Mouse (Mus musculus) neutrophil, adult 5-6 weeks (primary cell): Measurements from ENCODE around the gene Olfr90. TPM values are rescaled to one million over a fixed set of nuclear protein-coding genes. Genes with fewer than 3 reads are reported as not detected.

ENCODE experiments used
- ATAC-seq: fragments of 151-379, 151-347 bp; 2 replicates; pipeline ENCODE4 v1.8.0; 2017; ENCODE audit warnings: mild to moderate bottlenecking, moderate TSS enrichment; ENCODE audit not compliant: insufficient number of reproducible peaks, poor library complexity, low FRiP score, severe bottlenecking; ENCODE audit errors: extremely low read depth
- total RNA-seq: library from RNA; stranded (forward); fragments of 200-1000 nt; gene quantifications from 2 replicates; pipeline ENCODE4 v1.2.3, GENCODE M21; 2017

Olfr90 gene
- total RNA-seq, 1 experiment from 2014 or later: not detected

DNA sequence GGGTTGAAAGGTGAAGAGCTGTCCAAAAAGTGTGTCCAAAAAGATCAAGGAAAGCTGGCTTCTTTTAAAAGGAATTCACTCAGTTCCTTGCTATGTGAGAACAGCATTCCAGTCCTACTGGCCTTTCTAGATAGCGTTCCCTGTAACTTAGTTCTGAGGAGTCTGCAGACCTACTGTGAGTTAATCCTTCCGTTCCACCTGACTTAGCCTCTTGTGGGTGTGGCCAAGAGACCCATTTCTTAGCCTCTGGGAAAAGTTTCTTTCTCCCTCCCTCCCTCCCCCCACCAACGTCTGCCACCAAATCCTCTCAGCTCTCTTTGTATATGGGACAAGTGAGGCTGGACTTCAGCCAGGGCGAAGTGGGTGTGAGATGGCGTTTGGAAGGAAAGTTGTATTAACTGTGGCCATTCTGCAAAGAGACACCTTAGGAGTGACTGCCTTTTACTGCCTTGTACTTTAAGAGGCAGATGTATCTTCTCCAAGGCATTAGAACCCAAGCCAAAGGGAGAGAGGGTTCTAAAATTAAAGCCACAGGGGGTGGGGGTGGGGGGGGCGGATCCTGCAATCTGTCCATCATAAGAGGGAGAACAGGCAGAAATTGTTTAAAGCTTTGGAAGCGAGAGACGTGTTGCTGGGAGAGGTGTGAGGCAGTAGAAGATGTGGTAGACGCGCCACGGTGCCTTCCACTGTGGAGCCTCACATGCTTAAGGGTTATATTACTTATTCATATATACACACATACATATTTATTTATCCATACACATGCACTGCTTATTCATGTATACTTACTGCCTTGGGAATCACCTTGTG, 24.4 kb downstream of the Olfr90 start:
- ATAC-seq: no peak

DNA sequence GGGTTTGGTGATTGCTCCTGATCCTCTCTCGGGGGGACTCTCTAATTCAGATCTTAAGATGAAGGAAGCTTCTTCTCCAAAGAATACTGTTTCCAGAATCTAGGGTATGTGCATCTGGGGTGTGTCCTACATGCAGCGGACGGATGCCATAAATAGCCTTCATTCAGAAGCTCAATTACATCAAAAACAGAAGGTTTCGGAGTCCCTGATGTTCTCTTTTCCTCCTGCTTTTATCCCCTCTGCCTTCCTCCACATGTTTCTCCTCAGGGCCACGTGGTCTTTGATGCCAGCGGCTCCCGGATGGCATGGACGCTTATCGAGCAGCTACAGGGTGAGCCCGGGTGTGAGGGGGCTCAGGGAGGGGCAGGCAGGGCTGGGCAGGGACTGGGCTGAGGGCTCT, 25.2 kb downstream of the Olfr90 start:
- ATAC-seq: no peak

DNA sequence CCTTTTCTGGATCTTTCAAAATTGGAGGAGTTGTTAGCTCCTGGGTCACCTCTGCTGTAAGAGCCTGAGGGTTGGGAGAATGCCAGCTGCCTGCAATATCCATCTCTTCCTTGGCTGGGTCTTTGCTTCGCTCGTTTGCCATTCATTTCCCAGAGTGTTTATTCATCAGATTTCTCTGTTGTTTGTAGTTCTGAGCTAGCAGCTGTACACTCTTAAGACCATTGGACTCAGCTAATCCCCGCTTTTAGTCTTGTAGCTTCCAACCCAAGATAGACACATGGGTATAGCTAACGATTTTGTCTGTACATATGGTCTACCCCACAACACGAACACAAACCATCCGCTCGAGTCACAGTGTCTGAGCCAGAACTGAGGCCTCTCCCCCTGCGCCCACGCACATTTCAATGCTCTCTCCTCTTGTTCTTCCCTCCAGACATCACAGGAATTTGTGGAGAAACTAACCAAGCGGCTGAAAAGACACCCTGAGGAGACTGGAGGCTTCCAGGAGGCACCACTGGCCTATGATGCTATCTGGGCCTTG, 26.1 kb downstream of the Olfr90 start:
- no peak for ATAC-seq

DNA sequence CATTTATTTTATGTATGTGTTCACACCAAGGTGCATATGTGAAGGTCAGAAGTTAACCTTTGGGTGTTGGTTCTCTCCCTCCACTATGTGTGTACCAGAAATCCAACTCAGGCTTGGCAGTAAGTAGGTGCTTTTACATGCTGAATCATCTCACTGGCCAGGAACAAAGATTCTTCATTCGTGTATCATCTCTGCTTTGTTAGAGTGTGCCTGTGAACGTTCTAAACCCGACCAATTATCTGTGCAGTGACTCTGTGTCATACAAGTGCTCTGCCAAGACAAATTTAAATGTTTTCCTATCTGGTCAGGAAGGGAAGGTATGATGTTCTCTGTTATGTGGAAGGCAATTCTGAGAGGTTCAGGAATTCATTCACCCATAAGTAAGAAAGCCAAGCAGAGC, 26.9 kb downstream of the Olfr90 start:
- no peak for ATAC-seq

DNA sequence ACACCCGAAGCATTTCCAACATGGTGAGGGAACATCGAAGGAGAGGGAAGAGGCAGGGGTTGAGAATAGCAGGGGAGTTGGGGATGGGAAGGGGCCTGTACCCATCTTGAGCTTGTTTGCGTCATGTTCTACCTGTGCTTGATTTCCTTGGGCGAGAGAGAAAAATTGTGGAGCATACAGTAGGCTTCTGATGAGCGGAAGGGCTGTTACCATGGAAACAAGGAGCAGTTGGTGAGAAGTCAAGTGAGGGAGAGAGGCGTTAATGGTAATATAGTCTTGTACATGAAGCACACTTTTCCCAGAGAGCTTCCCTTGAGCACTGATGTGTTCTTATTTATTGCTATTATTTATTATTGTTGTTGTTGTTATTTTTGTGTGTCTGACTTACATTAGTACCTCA, 31.3 kb downstream of the Olfr90 start:
- ATAC-seq: no peak

DNA sequence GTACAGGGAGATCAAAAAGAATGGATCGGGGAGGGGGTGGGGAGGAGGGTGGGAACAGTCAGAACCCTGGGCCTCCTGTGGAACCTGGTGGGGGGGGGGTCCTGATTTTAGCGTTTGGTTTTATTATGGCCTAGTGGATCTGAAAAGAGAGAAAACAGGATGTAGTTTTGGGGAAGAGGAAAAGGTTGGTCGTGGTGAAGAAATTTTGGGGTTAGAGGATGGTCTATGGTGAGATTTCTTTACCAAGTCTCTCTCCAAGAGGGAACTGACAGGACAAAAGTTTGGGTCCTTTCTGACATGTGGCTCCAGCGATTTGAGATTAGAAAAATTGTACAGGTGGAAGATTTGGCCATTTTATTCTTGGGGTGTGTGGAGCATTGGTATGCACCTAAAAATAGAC, 36.6 kb downstream of the Olfr90 start:
- no peak for ATAC-seq

DNA sequence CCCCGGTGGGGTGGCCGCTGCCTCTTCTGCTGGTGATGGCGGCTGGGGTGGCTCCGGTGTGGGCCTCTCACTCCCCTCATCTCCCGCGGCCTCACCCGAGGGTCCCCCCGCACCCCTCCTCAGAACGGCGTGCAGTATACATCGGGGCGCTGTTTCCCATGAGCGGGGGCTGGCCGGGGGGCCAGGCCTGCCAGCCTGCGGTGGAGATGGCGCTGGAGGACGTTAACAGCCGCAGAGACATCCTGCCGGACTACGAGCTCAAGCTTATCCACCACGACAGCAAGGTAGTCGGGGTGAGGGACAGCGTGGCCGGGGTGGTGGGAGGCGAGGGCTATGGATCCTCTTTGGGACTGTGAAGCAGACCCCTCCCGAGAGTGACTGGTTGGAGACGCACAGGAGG, 37.4 kb downstream of the Olfr90 start:
- ATAC-seq: no peak

DNA sequence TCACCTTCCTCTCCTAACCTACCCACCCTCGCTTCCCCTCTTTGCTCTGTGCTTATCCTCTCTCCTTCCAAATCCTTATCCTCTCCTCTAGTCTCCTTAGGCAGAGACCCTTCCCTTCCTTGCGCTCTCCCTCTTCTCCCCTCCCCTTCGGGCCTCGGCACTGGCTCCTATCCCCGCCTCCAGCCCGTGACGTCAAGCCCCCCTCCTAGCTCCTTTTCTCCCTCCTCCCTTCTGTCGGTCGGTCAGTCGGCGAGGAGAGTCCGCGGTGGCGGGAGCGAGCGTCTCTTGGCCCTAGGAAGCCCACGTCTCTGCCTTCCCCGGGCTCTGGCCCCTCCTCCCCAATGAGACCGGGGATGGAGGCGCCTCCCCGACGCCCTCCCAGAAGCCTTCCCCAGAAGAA, 37.9 kb downstream of the Olfr90 start:
- ATAC-seq: peak; percentile 27

DNA sequence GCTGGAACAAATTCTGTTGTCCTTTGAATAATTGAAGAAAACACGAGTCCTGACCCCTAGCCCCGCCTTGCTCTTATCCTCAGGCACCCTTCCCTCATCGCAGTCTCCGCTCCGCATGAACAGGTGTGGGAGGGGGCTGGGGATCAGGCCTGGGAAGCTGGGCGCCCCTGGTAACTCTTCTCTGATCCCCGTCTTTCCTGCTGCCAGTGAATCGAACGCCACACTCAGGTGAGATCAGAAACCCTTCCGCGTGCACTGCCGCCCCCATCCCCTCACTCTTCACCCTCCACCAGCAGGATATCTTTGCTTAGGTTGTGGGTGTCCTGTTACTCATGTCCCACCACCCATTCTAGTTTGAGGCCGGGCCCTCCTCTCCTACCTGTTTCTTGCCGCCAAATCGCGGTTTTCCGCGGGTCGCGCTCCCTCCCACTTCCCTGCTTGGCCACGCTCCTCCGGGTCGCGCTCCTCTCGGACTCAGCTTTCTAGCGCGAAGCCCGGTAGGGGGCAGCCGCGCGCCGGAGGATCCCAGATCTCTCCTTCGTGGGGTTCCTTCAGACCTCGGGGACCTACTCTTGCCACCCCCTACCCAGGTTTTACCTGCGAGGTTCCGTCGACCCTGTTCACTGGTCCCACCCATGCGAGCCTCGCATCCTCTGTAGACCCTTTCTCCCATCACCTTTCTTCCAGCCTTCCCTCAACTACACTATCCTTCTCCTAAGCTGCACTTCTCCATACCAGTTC, 38.6 kb downstream of the Olfr90 start:
- 0 out of 2 replicates have a peak, but pooled peaks have one; percentile 14 for ATAC-seq

DNA sequence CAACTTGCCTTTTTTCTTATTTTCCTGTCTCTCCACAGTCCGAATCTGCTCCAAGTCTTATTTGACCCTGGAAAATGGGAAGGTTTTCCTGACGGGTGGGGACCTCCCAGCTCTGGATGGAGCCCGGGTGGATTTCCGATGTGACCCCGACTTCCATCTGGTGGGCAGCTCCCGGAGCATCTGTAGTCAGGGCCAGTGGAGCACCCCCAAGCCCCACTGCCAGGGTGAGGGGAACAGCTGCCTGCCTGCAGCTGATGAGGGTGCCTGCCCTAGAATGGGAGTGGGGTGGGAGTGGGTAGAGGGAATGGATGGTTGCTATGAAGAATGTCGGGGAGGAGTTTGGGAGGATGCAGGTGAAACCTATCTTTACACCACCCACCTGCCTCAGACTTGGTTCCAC, 39.9 kb downstream of the Olfr90 start:
- ATAC-seq: no peak

DNA sequence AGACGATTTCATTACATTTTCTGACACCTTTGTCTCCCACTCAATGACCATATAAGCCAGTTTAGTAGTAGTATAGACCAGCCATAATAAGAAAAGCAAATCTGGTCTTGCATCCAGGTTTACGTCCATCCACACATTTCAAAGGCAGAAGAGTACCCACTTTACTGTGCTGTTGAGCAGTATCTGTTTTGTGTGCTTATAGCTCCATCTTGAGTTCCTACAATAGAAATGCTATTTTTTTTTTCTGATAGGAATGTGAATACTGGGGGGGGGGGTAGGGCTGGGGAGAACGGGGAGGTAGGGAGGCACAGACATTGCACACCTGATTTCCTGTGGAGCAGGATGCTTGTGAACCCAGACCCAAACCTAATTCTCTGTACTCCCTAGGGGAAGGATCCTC, 40.3 kb downstream of the Olfr90 start:
- no peak for ATAC-seq

DNA sequence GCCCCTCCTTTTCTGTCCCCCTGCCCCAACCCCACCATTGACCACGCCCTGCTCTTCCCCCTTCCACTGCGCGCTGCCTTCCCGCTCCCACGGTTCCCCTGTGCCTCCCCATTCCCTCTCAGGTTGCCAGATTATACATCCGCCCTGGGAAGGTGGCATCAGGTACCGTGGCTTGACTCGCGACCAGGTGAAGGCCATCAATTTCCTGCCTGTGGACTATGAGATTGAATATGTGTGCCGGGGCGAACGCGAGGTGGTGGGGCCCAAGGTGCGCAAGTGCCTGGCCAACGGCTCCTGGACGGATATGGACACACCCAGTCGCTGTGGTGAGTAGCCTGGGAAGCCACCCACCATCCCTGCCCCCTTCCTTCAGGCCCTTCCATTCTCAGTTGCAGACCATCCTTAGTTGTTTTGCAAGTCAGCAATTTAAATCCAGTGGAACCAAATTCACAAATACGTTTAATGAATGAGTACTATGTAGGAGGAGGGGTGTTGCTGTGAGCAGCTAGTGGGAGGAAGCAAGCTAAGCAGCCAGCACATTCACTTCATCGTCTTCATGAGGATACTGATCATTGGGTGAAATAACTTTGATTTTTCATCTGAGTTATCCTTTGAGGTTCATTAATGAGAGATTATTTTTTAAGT, 40.8 kb downstream of the Olfr90 start:
- ATAC-seq: no peak

DNA sequence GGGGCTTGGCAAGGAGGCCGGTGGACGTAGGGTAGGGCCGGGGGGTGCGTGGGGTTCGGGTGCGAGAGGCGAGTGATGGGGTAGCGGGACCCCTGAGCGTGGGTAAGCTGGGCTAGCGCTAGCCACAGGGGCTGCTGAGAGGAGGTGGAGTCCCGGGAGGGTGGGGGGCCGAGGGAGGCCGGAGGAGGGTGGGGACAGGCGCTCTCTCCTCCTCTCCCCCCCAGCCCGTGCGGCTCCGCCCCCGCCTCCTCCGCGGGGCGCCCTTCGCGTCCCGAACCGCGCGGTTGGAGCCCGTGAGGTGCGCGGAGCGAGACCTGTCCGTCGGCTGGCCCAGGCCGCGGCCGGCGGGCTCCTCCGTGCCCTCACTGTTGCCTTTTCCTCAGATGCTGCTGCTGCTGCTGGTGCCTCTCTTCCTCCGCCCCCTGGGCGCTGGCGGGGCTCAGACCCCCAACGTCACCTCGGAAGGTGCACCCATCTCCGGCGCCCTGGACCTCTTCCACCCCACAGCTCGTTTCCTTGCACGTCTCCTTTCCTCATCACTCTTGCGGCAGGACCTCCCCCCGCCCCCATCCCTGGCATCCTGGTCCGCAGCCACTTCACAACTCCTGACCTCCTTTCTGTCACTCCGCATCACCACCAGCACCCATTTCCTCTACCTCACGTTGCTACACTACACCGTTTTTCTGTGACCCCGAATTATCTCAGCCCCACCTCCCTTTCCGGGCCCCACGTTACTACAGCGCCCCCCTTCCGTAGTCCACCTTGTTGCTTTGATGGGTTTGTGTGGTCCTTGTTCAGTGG, 41.8 kb downstream of the Olfr90 start:
- peak; percentile 20; the same call in 1 of the 2 replicates for ATAC-seq

DNA sequence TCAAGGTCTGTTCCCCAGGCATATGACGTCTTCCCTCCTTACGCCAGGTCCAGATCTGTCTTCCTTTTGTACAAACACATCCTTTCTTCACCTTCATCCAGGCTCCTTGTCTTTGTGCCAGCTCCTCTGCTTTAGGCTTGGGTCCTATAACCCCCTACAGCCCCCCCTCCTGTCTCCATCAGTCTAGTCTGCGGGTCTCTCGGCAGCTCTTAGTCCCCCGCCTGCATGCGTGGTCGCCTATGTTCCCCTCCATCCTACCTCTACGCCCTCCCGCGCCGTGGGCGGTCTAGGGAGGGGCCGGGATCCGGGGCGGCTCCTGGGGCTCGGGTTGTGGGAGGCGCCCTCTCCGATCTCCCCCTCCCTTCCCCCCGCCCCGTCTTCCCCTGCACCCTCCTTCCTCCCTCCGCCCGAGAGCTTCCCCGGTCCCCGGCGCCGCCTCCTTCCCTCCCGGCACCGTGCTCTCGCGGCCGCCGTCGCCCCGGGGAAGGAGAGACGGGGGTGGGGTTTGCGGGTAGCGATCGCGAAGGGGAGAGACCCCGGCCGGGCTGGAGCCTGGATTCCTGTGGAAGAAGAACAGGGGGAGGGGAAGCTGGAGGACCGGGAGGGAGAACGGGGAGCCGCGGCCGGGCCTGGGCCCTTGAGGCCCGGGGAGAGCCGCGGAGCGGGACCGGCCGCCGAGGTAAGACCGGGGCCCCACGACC, 42.5 kb downstream of the Olfr90 start, which contains the start of gene Gabbr1:
Gabbr1 (plus strand) TSS at position 356 of the 701 bp plus-strand sequence.
- ATAC-seq: peak; percentile 63

DNA sequence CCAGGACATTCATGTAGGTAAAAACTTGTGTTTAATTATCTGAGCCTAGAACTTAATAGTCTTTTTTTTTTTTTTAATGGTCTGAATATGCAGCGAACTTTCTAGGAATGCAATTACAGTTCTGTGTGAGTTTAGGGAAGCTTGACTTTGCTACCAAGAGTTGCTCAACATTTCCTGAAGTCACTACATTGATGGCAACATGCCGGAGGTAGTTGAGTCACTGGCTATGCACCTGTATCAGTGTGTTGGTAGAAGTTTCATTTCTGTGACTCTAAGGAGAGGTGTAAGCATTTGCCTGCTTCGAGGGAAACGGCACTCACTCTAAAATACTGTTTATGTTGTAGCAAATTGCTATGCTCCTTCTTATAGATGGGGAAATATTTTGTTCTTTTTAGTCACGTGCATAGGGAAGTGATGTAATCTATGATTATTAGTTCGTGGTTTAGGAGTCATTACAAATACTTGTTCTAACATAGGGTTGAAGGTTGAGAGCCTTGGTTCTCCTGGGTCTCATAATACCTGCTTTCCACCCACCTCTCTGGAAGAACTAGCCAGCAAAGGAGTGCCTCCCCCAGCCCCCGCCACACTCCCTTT, 43.6 kb downstream of the Olfr90 start:
- peak; percentile 52 for ATAC-seq

DNA sequence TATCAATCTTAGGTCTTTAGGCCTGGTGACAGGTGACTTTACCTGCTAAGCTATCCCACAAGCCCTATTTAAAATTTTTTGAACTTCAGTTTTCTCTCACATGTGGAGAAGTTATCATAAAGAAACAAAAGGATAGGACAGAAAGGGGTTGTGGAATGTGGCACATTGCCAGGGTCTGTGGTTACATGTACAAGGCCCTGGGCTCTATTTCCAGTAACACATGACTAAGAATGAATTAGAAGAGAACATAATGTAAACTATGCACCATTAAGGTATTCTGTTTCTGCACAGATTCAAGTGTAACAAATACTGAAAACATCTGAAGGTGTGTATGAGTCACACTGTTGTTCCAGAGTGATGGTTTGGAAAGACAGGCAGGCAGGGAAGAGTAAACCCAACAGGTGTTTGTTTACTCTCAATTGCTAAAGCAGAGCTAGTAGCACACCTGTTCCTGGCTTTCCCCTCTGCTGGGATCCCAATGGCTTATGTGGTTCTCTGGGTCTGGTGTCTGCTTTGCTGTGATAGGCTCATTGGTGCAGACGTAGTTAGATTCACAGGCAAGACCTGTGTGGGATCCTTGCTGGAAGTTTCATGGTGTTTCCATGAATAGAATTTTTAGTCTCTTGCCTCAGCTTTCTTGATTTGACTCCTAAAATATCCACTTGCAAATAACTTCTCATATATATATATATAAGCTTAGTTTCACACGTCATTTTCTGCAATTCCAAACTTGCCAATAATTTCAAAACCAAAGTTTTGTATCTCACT, 49.0 kb downstream of the Olfr90 start:
- no peak for ATAC-seq
